Mouse (Mus musculus): ENCODE results near the gene Lims1.
A peak's percentile ranks its signal among the peaks of the same experiment; 100 is the strongest.

Lims1 gene

GRCm38 (mm10) chr10:58446384-58447279 lies 123.4 kb downstream of the Lims1 start, which contains the start of gene Ranbp2:
TSS of gene Ranbp2 (plus strand) at chr10:58446920.
- DNase-seq (ENCODE audit: low spot score) = peak; percentile 98

DNA sequence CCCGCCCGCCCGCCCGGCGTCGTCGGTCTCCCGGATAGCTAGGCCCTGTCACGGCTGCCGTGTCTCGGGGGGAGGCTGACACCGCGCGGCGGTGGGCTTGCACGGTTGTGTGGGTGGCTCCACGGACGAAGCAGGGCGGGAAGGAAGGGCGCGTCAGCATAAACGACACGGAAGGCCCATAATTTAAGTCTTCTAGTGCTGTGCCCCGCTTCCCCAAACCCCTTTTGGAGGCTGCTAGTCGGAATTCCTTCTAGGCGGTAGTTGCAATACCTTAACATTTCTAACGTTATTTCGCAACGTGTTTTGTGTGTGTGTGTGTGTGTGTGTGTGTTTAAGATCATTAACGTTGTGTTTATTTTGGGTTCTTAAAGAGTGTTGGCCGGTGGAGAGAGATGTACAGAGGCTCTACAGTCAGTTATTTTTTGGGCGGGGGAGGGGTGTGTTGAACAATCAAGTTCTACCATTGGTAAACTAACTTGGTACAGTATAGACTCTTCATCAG lies 124.1 kb downstream of the Lims1 start:
- DNase-seq (ENCODE audit: low spot score) = peak; percentile 53

- DNase-seq (ENCODE audit: low spot score) = no peak
These were observed 128.3 kb downstream of the Lims1 start for GRCm38 (mm10) chr10:58451575-58451974.

GRCm38 (mm10) chr10:58452185-58452584 lies 128.9 kb downstream of the Lims1 start:
- no peak for DNase-seq (ENCODE audit: low spot score)

GRCm38 (mm10) chr10:58459896-58460295 lies 136.6 kb downstream of the Lims1 start:
- no peak for DNase-seq (ENCODE audit: low spot score)

All from embryo, embryonic 10.5 days (tissue).